Mouse (Mus musculus) embryo, embryonic 11 days (tissue): Measurements from ENCODE around the gene 9330182L06Rik.
A peak's percentile ranks its signal among the peaks of the same experiment; 100 is the strongest.

Source experiments
- DNase-seq: peaks from one replicate; pipeline ENCODE4 v3.0.0-alpha.2; 2015

Gene 9330182L06Rik

GRCm38 (mm10) chr5:9364937-9365336 is 99.0 kb downstream of the 9330182L06Rik start:
- no peak for DNase-seq

GRCm38 (mm10) chr5:9367920-9368692 is 102.2 kb downstream of the 9330182L06Rik start:
- no peak for DNase-seq

DNA sequence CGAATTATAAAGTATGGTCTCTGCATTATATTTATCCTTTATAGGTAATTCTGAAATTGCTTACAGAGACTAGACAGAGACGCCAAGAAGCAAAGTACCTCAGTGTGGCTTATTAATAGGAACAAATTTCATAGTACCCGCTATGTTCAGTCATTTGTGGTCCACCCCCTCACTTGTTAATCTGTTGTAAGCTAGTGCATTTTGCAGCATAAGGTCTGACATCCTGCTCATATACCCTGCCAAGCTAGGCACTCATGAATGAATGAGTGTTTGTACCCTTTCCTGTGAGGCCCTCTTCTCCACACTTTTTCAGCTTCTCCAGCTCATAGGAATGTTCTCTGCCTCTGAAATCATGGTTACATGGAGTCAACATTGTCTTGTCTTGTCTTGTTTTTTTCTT is 105.2 kb downstream of the 9330182L06Rik start:
- no peak for DNase-seq

- no peak for DNase-seq
Measured at GRCm38 (mm10) chr5:9373341-9373740, 107.4 kb downstream of the 9330182L06Rik start.

- no peak for DNase-seq
Measured at GRCm38 (mm10) chr5:9389968-9390367, 124.0 kb downstream of the 9330182L06Rik start.

DNA sequence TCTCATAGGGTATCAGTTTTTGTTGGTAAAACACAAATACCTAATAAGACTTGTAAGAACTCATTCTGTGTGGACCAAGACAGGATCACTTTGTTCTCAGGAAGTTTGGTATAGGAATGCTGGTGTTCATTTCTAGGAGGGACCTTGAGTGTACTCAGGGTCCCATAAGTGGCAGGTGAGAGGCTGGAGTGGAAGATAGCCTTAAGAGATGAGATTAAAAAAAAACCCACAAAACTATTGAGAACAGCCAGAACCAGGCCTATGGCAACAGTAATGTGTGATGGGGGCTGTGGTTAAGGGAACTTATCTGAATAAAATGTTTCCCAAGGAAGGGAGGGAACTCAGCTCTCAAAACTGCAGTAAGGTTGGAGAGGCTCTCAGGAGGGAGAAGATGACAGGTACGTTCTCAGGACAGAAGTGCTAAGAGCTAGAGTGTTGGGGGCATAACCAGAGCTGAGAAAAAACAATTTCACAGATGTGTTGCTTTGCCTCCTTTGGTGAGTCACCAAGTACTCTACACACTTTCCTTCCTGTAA is 126.0 kb downstream of the 9330182L06Rik start:
- no peak for DNase-seq

- DNase-seq: no peak
Measured at GRCm38 (mm10) chr5:9417098-9417497, 151.2 kb downstream of the 9330182L06Rik start.

DNA sequence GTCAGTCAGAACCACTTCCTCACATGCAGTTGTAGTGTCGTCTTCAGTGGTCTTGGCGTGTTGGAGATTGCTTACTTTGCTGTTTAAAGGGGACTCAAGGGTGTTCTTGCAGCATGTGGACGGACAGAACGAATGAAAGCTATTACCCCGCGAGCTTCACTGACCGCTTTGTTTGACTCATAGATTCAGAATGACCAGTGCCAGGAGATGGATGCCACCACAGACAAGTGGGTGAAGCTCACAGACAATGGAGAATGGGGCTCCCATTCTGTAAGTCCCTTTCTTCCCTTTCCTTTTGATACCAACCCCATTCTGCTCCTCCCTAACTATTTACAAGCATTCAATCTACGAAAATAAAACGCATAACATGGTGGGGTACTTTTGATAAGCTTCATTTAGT is 151.9 kb downstream of the 9330182L06Rik start:
- DNase-seq: no peak

DNA sequence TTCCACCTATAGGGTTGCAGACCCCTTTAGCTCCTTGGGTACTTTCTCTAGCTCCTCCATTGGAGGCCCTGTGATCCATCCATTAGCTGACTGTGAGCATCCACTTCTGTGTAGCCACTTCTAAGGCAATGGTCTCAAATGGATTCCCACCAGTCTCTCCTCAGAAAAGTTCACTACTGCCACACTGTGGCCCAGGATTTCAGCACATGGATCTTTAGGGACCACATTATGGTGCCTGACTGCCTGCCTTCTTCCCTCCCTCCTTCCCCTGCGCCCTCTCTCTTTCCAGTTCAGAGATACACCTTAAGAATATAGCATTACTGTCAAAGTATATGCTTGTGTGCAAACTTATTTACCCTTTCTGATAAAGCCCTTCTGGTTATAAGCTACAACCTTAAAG is 154.0 kb downstream of the 9330182L06Rik start:
- DNase-seq: peak; percentile 46

DNA sequence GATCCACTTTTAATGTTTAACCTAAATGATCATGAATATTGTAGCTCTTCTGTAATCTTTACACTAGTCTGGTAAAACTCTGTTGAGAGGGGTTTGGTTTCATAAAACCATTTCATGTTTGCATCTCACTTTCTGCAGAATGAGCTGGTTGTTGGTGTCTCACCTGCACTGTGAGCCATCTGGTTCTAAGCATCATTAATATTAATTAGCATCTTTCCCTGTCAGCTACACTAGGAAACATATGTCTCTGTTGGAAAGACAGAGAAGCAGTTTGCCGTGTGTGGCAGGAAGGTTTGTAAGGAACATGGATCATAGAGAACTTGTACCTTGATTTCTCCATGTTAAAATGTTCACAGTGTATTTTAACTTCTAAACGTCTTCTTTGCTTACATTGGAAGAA is 158.5 kb downstream of the 9330182L06Rik start:
- DNase-seq: no peak

DNA sequence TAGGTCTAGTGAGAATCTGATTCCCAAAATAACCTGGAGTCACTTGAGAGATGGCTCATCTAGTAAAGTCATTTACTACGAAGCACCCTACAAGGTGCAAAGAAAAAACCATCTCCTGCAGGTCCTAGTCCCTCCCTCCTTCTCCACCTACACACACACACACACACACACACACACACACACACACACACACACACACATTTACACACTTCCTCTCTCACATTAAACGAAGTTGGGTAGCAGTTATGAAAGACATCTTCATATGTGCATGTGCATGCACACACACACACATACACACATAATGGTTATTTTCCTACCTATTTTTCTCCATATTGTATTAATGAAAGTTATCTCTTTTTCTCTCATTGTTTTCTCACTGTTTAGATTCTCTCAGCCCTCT is 161.2 kb downstream of the 9330182L06Rik start:
- no peak for DNase-seq

- peak; percentile 71 for DNase-seq
Measured at GRCm38 (mm10) chr5:9427581-9428241, 161.8 kb downstream of the 9330182L06Rik start.

GRCm38 (mm10) chr5:9428728-9429127 is 162.8 kb downstream of the 9330182L06Rik start:
- no peak for DNase-seq

- DNase-seq: peak; percentile 65
Measured at GRCm38 (mm10) chr5:9446146-9446545, 180.2 kb downstream of the 9330182L06Rik start.

GRCm38 (mm10) chr5:9448931-9449330 is 183.0 kb downstream of the 9330182L06Rik start:
- DNase-seq: no peak

DNA sequence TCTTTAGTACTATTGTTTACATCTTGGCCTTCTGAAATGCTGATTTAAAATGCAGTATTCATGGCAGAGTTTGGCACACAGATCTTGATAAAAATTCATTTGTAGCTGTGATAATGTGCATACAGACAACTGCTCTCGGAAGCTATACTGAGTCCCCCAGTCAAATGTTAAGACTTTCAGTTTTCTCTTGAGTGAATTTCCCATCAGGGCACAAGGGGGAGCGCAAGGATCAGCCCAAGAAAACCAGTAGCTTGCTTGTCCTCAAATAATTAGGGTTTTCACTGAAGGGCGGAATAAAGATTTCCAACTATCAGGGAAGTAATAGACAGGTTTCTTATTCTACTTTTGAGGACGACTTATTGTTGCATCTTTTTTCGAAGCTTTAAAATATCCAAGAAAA is 183.7 kb downstream of the 9330182L06Rik start:
- DNase-seq: no peak

- DNase-seq: no peak
Measured at GRCm38 (mm10) chr5:9453298-9453697, 187.4 kb downstream of the 9330182L06Rik start.

DNA sequence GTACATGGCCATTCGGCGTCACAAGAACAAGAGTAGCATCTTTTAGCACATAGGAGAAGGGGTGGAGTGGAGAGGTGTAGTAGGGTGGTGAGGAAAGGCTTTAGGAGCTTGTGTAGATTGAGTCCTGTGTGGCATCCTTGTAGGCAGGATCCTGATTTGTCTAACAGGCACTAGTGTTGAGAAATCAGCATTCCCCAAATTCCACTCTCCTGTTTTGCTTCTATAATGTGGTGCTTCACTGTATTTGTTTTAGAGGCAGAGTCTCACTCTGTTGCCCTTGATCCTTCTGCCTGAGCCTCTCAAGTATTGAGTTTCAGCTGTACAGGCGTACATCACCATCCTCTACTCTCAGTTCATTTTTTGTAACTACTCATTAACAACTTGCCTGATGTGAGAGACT is 211.7 kb downstream of the 9330182L06Rik start:
- DNase-seq: no peak

DNA sequence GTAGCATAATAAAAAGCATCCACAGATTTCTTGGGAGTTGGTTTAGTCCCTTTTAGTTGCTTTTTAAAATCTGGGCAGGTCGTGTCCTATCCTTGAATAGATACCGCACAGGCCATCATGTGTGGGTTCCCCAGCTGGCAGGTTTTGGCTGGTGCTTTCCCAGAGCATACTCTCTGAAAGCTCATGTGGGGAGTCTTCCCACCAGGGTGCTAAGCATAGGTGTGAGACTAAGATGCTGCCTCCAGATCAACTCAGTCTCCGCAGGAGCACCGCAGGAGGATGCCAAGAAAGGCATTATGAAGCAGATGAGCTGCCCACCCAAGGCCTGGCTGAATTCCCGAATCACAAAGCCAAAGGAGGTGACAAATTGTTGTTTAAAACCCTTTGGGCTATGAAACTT is 229.5 kb downstream of the 9330182L06Rik start:
- DNase-seq: no peak

GRCm38 (mm10) chr5:9497235-9497634 is 231.3 kb downstream of the 9330182L06Rik start:
- no peak for DNase-seq

- DNase-seq: no peak
Measured at GRCm38 (mm10) chr5:9511027-9511426, 245.1 kb downstream of the 9330182L06Rik start.

DNA sequence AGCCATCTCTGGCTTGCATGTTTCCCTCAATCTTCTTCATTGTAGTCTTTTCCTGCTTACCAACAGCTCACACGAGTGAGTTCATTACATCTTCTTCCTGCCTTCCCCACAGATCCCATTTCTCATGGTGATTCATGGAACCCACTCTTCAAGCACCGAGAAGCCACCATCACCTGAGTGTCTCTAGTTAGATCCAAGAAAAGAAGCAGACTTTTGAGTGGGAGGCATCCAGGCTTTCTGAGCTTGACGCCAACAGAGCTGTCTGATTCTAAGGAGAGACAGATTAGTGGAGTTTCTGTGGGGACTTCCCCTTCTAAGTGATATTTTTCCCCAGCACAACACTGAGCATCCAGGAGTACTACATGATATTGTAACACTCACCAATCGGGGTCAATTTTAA is 259.6 kb downstream of the 9330182L06Rik start:
- no peak for DNase-seq
